Mouse (Mus musculus): ENCODE results near the gene Ehmt1.

GRCm38 (mm10) chr2:24787250-24787649 lies 132.2 kb downstream of the Ehmt1 start:
- TF ChIP-seq CTCF (IDR thresholded peaks at IDR 0.05; ENCODE audit: low read depth, low read length) (no peak), POLR2A (IDR thresholded peaks at IDR 0.05; ENCODE audit: borderline replicate concordance, low read depth, low read length) (no peak)
